Mouse (Mus musculus): ENCODE results near the gene Adamts12. TPM values are rescaled to one million over a fixed set of nuclear protein-coding genes. Genes with fewer than 3 reads are reported as not detected.
A peak's percentile ranks its signal among the peaks of the same experiment; 100 is the strongest.

Adamts12 gene
- polyA plus RNA-seq, 1 experiment from 2014 or later: 0.89 TPM

GRCm38 (mm10) chr15:11089494-11089893 is 24.9 kb downstream of the Adamts12 start:
- Histone ChIP-seq H3K27ac (no peak overlapping the region), H3K4me3 (no peak overlapping the region), H3K36me3 (replicated peaks) (no peaks in the 10 kb centered on the region), H3K4me1 (peaks cover 11% of the 10 kb centered on the region), H3K9me3 (no peaks in the 10 kb centered on the region), H3K27me3 (ENCODE audit: poor library complexity, severe bottlenecking) (no peaks in the 10 kb centered on the region)
- DNase-seq (ENCODE audit: extremely low spot score, low spot score): no peak
- 92% methylated on average over 3 of the region's 3 CpGs for WGBS

GRCm38 (mm10) chr15:11095566-11095965 is 31.0 kb downstream of the Adamts12 start:
- no peaks in the 10 kb centered on the region for H3K36me3 ChIP-seq (replicated peaks)
- 83% methylated on average over 3 of the region's 3 CpGs for WGBS
- no peak for DNase-seq (ENCODE audit: extremely low spot score, low spot score)
- H3K27ac ChIP-seq: no peak overlapping the region
- H3K4me3 ChIP-seq: no peak overlapping the region
- H3K4me1 ChIP-seq: peaks cover 6% of the 10 kb centered on the region; the same call in 1 of the 2 replicates
- H3K9me3 ChIP-seq: no peaks in the 10 kb centered on the region
- H3K27me3 ChIP-seq (ENCODE audit: poor library complexity, severe bottlenecking): no peaks in the 10 kb centered on the region

GRCm38 (mm10) chr15:11097967-11098702 is 33.5 kb downstream of the Adamts12 start:
- DNase-seq (ENCODE audit: extremely low spot score, low spot score): no peak
- peaks cover 9% of the 10 kb centered on the region; the same call in 1 of the 2 replicates for H3K4me1 ChIP-seq
- H3K27ac ChIP-seq: no peak overlapping the region
- H3K27me3 ChIP-seq (ENCODE audit: poor library complexity, severe bottlenecking): no peaks in the 10 kb centered on the region
- H3K4me3 ChIP-seq: no peak overlapping the region
- 74% methylated on average over 4 of the region's 4 CpGs for WGBS
- H3K9me3 ChIP-seq: no peaks in the 10 kb centered on the region
- no peaks in the 10 kb centered on the region for H3K36me3 ChIP-seq (replicated peaks)

- no peak for DNase-seq (ENCODE audit: extremely low spot score, low spot score)
- H3K4me3 ChIP-seq: no peak overlapping the region
- H3K4me1 ChIP-seq: peaks cover 9% of the 10 kb centered on the region; the same call in 1 of the 2 replicates
- no peaks in the 10 kb centered on the region for H3K36me3 ChIP-seq (replicated peaks)
- WGBS: 75% methylated on average over 7 of the region's 7 CpGs
- H3K27ac ChIP-seq: no peak overlapping the region
- H3K27me3 ChIP-seq (ENCODE audit: poor library complexity, severe bottlenecking): no peaks in the 10 kb centered on the region
- no peaks in the 10 kb centered on the region for H3K9me3 ChIP-seq
Measured at GRCm38 (mm10) chr15:11098940-11099339, 34.4 kb downstream of the Adamts12 start.

- WGBS: 79% methylated on average over 4 of the region's 4 CpGs
- no peak for DNase-seq (ENCODE audit: extremely low spot score, low spot score)
- Histone ChIP-seq H3K4me1 (peaks cover 9% of the 10 kb centered on the region; the same call in 1 of the 2 replicates), H3K4me3 (no peak overlapping the region), H3K9me3 (no peaks in the 10 kb centered on the region), H3K27ac (no peak overlapping the region), H3K36me3 (replicated peaks) (no peaks in the 10 kb centered on the region), H3K27me3 (ENCODE audit: poor library complexity, severe bottlenecking) (no peaks in the 10 kb centered on the region)
Measured at GRCm38 (mm10) chr15:11100917-11101316, 36.3 kb downstream of the Adamts12 start.

- Histone ChIP-seq H3K9me3 (no peaks in the 10 kb centered on the region), H3K27me3 (ENCODE audit: poor library complexity, severe bottlenecking) (no peaks in the 10 kb centered on the region), H3K36me3 (replicated peaks) (no peaks in the 10 kb centered on the region), H3K4me3 (no peak overlapping the region), H3K4me1 (0 out of 2 replicates have a peak, but pooled peaks cover 3% of the 10 kb centered on the region), H3K27ac (no peak overlapping the region)
- no peak for DNase-seq (ENCODE audit: extremely low spot score, low spot score)
- WGBS: 81% methylated on average over 2 of the region's 2 CpGs
Measured at GRCm38 (mm10) chr15:11105101-11105500, 40.5 kb downstream of the Adamts12 start.

- Histone ChIP-seq H3K27me3 (ENCODE audit: poor library complexity, severe bottlenecking) (no peaks in the 10 kb centered on the region), H3K4me3 (no peak overlapping the region), H3K27ac (no peak overlapping the region), H3K9me3 (no peaks in the 10 kb centered on the region), H3K36me3 (replicated peaks) (no peaks in the 10 kb centered on the region), H3K4me1 (no peaks in the 10 kb centered on the region)
- WGBS: 80% methylated on average over 5 of the region's 5 CpGs
- DNase-seq (ENCODE audit: extremely low spot score, low spot score): no peak
Measured at GRCm38 (mm10) chr15:11107376-11107775, 42.8 kb downstream of the Adamts12 start.

GRCm38 (mm10) chr15:11114631-11115197 is 50.1 kb downstream of the Adamts12 start:
- Histone ChIP-seq H3K4me3 (no peak overlapping the region), H3K36me3 (replicated peaks) (no peaks in the 10 kb centered on the region), H3K9me3 (no peaks in the 10 kb centered on the region), H3K27ac (peak overlapping the region; percentile 41; the same call in 1 of the 2 replicates), H3K27me3 (ENCODE audit: poor library complexity, severe bottlenecking) (peaks cover 15% of the 10 kb centered on the region; the same call in 1 of the 2 replicates), H3K4me1 (peaks cover 9% of the 10 kb centered on the region)
- DNase-seq (ENCODE audit: extremely low spot score, low spot score): no peak
- 11% methylated on average over 8 of the region's 8 CpGs for WGBS

- Histone ChIP-seq H3K27ac (no peak overlapping the region), H3K4me1 (peaks cover 9% of the 10 kb centered on the region), H3K27me3 (ENCODE audit: poor library complexity, severe bottlenecking) (peaks cover 15% of the 10 kb centered on the region; the same call in 1 of the 2 replicates), H3K4me3 (no peak overlapping the region), H3K36me3 (replicated peaks) (no peaks in the 10 kb centered on the region), H3K9me3 (no peaks in the 10 kb centered on the region)
- no peak for DNase-seq (ENCODE audit: extremely low spot score, low spot score)
- 87% methylated on average over 2 of the region's 2 CpGs for WGBS
Measured at GRCm38 (mm10) chr15:11116303-11116702, 51.7 kb downstream of the Adamts12 start.

GRCm38 (mm10) chr15:11116853-11117252 is 52.3 kb downstream of the Adamts12 start:
- Histone ChIP-seq H3K27ac (no peak overlapping the region), H3K27me3 (ENCODE audit: poor library complexity, severe bottlenecking) (peaks cover 15% of the 10 kb centered on the region; the same call in 1 of the 2 replicates), H3K9me3 (no peaks in the 10 kb centered on the region), H3K4me1 (peaks cover 9% of the 10 kb centered on the region), H3K4me3 (no peak overlapping the region), H3K36me3 (replicated peaks) (no peaks in the 10 kb centered on the region)
- 81% methylated on average over 3 of the region's 3 CpGs for WGBS
- DNase-seq (ENCODE audit: extremely low spot score, low spot score): no peak

GRCm38 (mm10) chr15:11118371-11118770 is 53.8 kb downstream of the Adamts12 start:
- Histone ChIP-seq H3K27me3 (ENCODE audit: poor library complexity, severe bottlenecking) (peaks cover 12% of the 10 kb centered on the region; the same call in 1 of the 2 replicates), H3K4me1 (peaks cover 9% of the 10 kb centered on the region), H3K27ac (no peak overlapping the region), H3K36me3 (replicated peaks) (no peaks in the 10 kb centered on the region), H3K4me3 (no peak overlapping the region), H3K9me3 (no peaks in the 10 kb centered on the region)
- no peak for DNase-seq (ENCODE audit: extremely low spot score, low spot score)

- no peaks in the 10 kb centered on the region for H3K36me3 ChIP-seq (replicated peaks)
- H3K27ac ChIP-seq: no peak overlapping the region
- H3K4me3 ChIP-seq: no peak overlapping the region
- no peak for DNase-seq (ENCODE audit: extremely low spot score, low spot score)
- whole genome bisulfite sequencing: 21% methylated on average over 1 of the region's 1 CpGs
- H3K9me3 ChIP-seq: no peaks in the 10 kb centered on the region
- H3K27me3 ChIP-seq (ENCODE audit: poor library complexity, severe bottlenecking): 0 out of 2 replicates have a peak, but pooled peaks cover 5% of the 10 kb centered on the region
- H3K4me1 ChIP-seq: no peaks in the 10 kb centered on the region
Measured at GRCm38 (mm10) chr15:11121721-11122120, 57.1 kb downstream of the Adamts12 start.

- H3K9me3 ChIP-seq: no peaks in the 10 kb centered on the region
- H3K27me3 ChIP-seq (ENCODE audit: poor library complexity, severe bottlenecking): no peaks in the 10 kb centered on the region
- no peak for DNase-seq (ENCODE audit: extremely low spot score, low spot score)
- no peaks in the 10 kb centered on the region for H3K36me3 ChIP-seq (replicated peaks)
- no peaks in the 10 kb centered on the region for H3K4me1 ChIP-seq
- no peak overlapping the region for H3K27ac ChIP-seq
- H3K4me3 ChIP-seq: no peak overlapping the region
Measured at GRCm38 (mm10) chr15:11125361-11125760, 60.8 kb downstream of the Adamts12 start.

Measured in forebrain, embryonic 10.5 days (tissue).